Mouse (Mus musculus): ENCODE measurements around the gene Pak4. TPM values are rescaled to one million over a fixed set of nuclear protein-coding genes. Genes with fewer than 3 reads are reported as not detected.
A peak's percentile ranks its signal among the peaks of the same experiment; 100 is the strongest.

The Pak4 gene
- polyA plus RNA-seq (2014; fragmentation: Nextera tagmentation; extraction: Ambion mirVana): 31.1 and 33.9 TPM in 2 replicates

DNA sequence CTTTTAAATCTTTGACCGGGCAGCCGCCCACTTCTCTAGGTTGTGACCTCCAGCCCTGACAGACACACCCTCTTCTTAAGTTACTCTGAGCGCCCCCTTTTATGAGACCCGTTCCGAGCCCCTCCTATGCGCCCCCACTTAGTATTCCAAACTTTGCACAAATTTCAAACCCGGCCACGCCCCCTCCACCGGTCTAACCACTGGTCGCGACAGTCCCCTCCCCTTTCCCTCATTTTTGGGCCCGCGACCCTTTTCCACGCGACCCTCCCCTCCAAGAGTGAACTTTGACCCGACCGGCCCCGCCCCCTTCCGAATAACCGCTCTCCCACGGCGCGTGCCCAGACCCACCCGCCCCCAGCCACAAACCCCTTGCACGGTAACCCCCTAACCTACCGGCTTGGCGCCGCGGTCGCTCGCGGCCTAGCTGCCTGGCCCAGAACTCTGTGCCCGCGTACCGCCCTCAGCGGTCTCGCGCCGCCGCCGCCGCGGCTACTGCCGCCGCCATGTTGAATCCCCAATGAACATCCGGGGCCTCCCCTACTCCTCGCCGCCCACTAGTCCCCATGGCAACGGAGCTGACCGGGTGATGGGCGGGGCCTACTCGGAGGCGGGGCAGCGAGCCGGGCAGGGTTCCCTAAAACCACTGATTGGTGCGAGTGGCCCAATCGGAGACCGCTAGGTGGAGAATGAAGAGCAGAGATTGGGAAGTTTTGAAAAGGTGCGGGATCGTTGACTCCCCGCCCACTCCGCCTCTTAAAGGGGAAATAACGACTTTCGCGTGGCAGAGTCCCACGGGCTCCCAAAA is at the start of gene Pak4, which contains the start of gene Samd4b:
TSS of gene Pak4 (minus strand) at position 544 of the 805 bp plus-strand sequence.
TSS of gene Samd4b (minus strand) at position 503 of the 805 bp plus-strand sequence.
- Histone ChIP-seq H3K4me3 (ENCODE audit: low read depth, low read length) (peak within 1 kb of the TSS; percentile 78), H3K9me3 (ENCODE audit: control insufficient read depth, low read length) (no peaks in the 10 kb centered on the region), H3K27ac (ENCODE audit: low read depth, low read length) (peak within 1 kb of the TSS; percentile 68), H3K9ac (ENCODE audit: low read length) (peak within 1 kb of the TSS; percentile 74), H3K27me3 (ENCODE audit: control insufficient read depth, insufficient read depth, low read length) (no peaks in the 10 kb centered on the region), H3K4me2 (ENCODE audit: low read depth) (peak within 1 kb of the TSS; percentile 82), H3K4me1 (ENCODE audit: control insufficient read depth, insufficient read depth, low read length) (peaks cover 23% of the 10 kb centered on the region), H3K36me3 (ENCODE audit: control insufficient read depth, insufficient read depth, low read length) (no peaks in the 10 kb centered on the region; the same call in 1 of the 2 replicates)
- WGBS: under 1% methylated on average over 66 of the region's 66 CpGs
- DNase-seq (ENCODE audit: low spot score) (peak; percentile 99), ATAC-seq (ENCODE audit: insufficient read depth, low FRiP score, low TSS enrichment) (peak; percentile 92)

DNA sequence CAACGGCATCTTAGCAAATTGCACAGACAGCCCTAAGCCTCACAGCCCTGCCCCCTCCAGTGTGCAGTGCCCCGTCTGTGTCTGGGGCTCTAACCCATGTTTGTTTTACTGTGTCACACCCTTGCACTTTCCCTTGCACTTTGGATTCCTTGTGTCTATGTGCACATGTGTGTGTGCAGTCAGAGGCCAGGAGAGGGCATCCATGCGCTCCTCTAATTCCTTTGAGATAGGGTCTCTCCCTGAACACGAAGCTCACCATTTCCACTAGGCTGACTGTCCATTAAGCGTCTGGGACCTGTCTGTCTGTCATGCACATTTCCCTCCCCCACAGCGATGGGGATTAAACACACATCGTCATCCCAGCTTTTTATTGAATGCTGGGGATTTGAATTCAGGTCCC is 49.0 kb upstream of the Pak4 start:
- no peak overlapping the region for H3K9ac ChIP-seq (ENCODE audit: low read length)
- no peak for ATAC-seq (ENCODE audit: insufficient read depth, low FRiP score, low TSS enrichment)
- no peaks in the 10 kb centered on the region for H3K4me1 ChIP-seq (ENCODE audit: control insufficient read depth, insufficient read depth, low read length)
- DNase-seq (ENCODE audit: low spot score): no peak
- H3K27me3 ChIP-seq (ENCODE audit: control insufficient read depth, insufficient read depth, low read length): no peaks in the 10 kb centered on the region
- no peaks in the 10 kb centered on the region for H3K36me3 ChIP-seq (ENCODE audit: control insufficient read depth, insufficient read depth, low read length)
- no peak overlapping the region for H3K4me2 ChIP-seq (ENCODE audit: low read depth)
- H3K4me3 ChIP-seq (ENCODE audit: low read depth, low read length): no peak overlapping the region
- 56% methylated on average over 7 of the region's 7 CpGs for WGBS
- no peaks in the 10 kb centered on the region for H3K9me3 ChIP-seq (ENCODE audit: control insufficient read depth, low read length)
- H3K27ac ChIP-seq (ENCODE audit: low read depth, low read length): no peak overlapping the region

DNA sequence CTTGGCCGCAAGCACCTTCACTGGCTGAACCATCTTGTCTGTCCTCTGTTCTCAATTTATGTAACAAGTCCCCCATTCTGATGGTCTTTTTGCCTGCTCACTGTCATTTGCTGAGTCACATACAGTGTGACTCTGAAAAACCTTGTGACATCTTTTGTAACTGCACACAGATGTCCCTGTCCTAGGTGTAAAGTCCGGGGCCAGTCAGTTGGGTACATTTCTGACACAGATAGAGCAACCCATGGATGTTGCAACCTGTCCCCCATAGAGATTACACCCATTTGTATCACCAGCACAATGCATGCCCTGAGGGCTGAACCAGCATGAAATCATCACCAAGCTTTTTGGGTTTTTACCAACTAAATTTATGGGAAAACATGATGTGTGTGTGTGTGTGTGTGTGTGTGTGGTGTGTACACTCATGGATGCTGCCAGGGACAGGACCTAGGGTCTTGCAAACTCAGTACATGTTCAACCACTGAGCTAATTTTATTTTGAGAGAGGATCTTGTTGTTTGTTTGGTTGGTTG is 48.0 kb upstream of the Pak4 start:
- no peaks in the 10 kb centered on the region for H3K9me3 ChIP-seq (ENCODE audit: control insufficient read depth, low read length)
- no peaks in the 10 kb centered on the region for H3K4me1 ChIP-seq (ENCODE audit: control insufficient read depth, insufficient read depth, low read length)
- no peaks in the 10 kb centered on the region for H3K27me3 ChIP-seq (ENCODE audit: control insufficient read depth, insufficient read depth, low read length)
- ATAC-seq (ENCODE audit: insufficient read depth, low FRiP score, low TSS enrichment) (no peak), DNase-seq (ENCODE audit: low spot score) (no peak)
- H3K9ac ChIP-seq (ENCODE audit: low read length): no peak overlapping the region
- no peaks in the 10 kb centered on the region for H3K36me3 ChIP-seq (ENCODE audit: control insufficient read depth, insufficient read depth, low read length)
- 86% methylated on average over 2 of the region's 2 CpGs for WGBS
- H3K27ac ChIP-seq (ENCODE audit: low read depth, low read length): no peak overlapping the region
- no peak overlapping the region for H3K4me3 ChIP-seq (ENCODE audit: low read depth, low read length)
- no peak overlapping the region for H3K4me2 ChIP-seq (ENCODE audit: low read depth)

DNA sequence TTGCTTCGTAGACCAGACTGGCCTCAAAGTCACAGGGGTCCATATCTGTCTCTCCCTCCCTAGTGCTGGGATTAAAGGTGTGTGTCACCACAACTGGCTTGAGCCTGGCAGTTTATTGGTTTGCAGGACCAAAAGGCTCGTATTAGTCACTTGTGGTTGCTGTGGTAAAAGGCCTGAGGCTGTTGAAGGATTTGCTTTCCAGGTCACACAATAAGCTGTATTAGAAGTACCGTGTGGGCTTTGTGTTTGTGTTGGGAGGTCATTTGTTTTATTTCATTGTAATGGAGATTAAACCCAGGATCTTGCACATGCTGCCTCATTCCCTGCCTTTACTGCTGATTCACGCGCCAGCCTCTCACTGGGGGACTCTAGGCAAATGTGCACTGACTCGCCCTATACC is 47.4 kb upstream of the Pak4 start:
- no peaks in the 10 kb centered on the region for H3K27me3 ChIP-seq (ENCODE audit: control insufficient read depth, insufficient read depth, low read length)
- 60% methylated on average over 6 of the region's 6 CpGs for WGBS
- H3K27ac ChIP-seq (ENCODE audit: low read depth, low read length): no peak overlapping the region
- no peaks in the 10 kb centered on the region for H3K4me1 ChIP-seq (ENCODE audit: control insufficient read depth, insufficient read depth, low read length)
- no peaks in the 10 kb centered on the region for H3K9me3 ChIP-seq (ENCODE audit: control insufficient read depth, low read length)
- no peak overlapping the region for H3K4me3 ChIP-seq (ENCODE audit: low read depth, low read length)
- H3K9ac ChIP-seq (ENCODE audit: low read length): no peak overlapping the region
- no peak overlapping the region for H3K4me2 ChIP-seq (ENCODE audit: low read depth)
- DNase-seq (ENCODE audit: low spot score): no peak
- no peaks in the 10 kb centered on the region for H3K36me3 ChIP-seq (ENCODE audit: control insufficient read depth, insufficient read depth, low read length)
- no peak for ATAC-seq (ENCODE audit: insufficient read depth, low FRiP score, low TSS enrichment)

DNA sequence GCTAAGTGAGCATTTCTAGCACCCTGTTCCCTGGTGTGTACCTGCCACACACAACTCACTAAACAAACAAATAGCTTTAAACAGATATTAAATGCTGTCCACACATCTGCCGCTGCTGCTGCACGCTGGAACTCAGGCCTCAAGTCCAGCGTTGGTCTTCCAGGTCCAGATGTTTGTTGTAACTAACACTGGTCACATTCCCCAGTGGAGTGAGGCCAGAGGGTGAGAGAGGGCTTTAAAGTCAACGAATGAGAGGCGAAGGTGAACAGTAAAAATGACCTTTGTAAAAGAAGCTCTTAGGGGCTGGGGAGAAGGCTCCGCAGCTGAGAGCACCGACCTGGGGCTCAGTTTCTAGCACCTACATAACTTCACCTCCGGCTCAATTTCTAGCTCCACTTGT is 43.6 kb upstream of the Pak4 start:
- H3K4me2 ChIP-seq (ENCODE audit: low read depth): no peak overlapping the region
- no peaks in the 10 kb centered on the region for H3K4me1 ChIP-seq (ENCODE audit: control insufficient read depth, insufficient read depth, low read length)
- no peak overlapping the region for H3K9ac ChIP-seq (ENCODE audit: low read length)
- no peak overlapping the region for H3K27ac ChIP-seq (ENCODE audit: low read depth, low read length)
- DNase-seq (ENCODE audit: low spot score): no peak
- no peak for ATAC-seq (ENCODE audit: insufficient read depth, low FRiP score, low TSS enrichment)
- WGBS: 75% methylated on average over 8 of the region's 8 CpGs
- H3K9me3 ChIP-seq (ENCODE audit: control insufficient read depth, low read length): no peaks in the 10 kb centered on the region
- H3K4me3 ChIP-seq (ENCODE audit: low read depth, low read length): no peak overlapping the region
- H3K36me3 ChIP-seq (ENCODE audit: control insufficient read depth, insufficient read depth, low read length): no peaks in the 10 kb centered on the region
- H3K27me3 ChIP-seq (ENCODE audit: control insufficient read depth, insufficient read depth, low read length): no peaks in the 10 kb centered on the region

DNA sequence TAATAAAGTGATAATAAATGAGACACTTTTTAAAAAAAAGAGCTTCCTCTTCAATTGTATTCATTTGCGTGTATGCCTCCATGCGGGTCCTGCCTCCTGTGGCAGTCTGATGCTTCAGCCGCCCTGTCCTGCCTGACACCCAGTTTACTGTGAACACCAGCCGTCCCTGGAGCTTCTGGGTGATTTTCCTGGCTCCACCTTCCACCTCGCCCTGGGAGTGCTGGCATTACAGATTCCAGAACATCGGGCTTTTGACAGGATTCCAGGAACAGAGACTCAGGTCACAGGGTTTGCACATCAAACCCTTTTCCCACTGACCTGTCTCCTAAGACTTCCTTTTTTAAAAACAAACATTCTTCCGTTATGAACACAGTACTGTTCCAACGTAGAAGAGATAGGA is 39.5 kb upstream of the Pak4 start:
- ATAC-seq (ENCODE audit: insufficient read depth, low FRiP score, low TSS enrichment) (no peak), DNase-seq (ENCODE audit: low spot score) (no peak)
- Histone ChIP-seq H3K27ac (ENCODE audit: low read depth, low read length) (no peak overlapping the region), H3K4me2 (ENCODE audit: low read depth) (no peak overlapping the region), H3K4me3 (ENCODE audit: low read depth, low read length) (no peak overlapping the region), H3K4me1 (ENCODE audit: control insufficient read depth, insufficient read depth, low read length) (no peaks in the 10 kb centered on the region), H3K9me3 (ENCODE audit: control insufficient read depth, low read length) (no peaks in the 10 kb centered on the region), H3K36me3 (ENCODE audit: control insufficient read depth, insufficient read depth, low read length) (no peaks in the 10 kb centered on the region), H3K27me3 (ENCODE audit: control insufficient read depth, insufficient read depth, low read length) (no peaks in the 10 kb centered on the region), H3K9ac (ENCODE audit: low read length) (no peak overlapping the region)
- WGBS: 26% methylated on average over 8 of the region's 8 CpGs

DNA sequence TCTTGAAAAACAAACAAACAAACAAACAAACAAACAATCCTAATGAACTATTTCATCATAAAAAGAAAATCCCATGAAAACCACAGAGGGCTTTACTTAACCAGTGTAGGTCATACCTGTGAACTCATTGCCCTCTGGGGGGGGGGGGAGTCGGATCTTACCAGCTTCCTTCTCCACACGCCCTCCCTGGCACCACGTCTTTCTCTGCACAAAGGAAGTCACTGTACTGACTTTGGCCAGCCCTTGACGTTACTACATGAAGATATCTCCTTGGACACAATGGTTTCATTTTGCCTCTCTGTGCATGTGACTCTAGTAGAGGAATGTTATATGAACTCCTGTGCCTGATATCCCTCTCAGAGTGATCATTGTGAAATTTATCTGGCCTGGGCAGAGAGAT is 36.1 kb upstream of the Pak4 start:
- H3K4me2 ChIP-seq (ENCODE audit: low read depth): no peak overlapping the region
- no peak overlapping the region for H3K9ac ChIP-seq (ENCODE audit: low read length)
- H3K27ac ChIP-seq (ENCODE audit: low read depth, low read length): no peak overlapping the region
- H3K4me3 ChIP-seq (ENCODE audit: low read depth, low read length): no peak overlapping the region
- H3K4me1 ChIP-seq (ENCODE audit: control insufficient read depth, insufficient read depth, low read length): 0 out of 2 replicates have a peak, but pooled peaks cover 5% of the 10 kb centered on the region
- ATAC-seq (ENCODE audit: insufficient read depth, low FRiP score, low TSS enrichment) (no peak), DNase-seq (ENCODE audit: low spot score) (no peak)
- no peaks in the 10 kb centered on the region for H3K9me3 ChIP-seq (ENCODE audit: control insufficient read depth, low read length)
- 75% methylated on average over 4 of the region's 4 CpGs for WGBS
- no peaks in the 10 kb centered on the region for H3K36me3 ChIP-seq (ENCODE audit: control insufficient read depth, insufficient read depth, low read length)
- peaks cover 25% of the 10 kb centered on the region for H3K27me3 ChIP-seq (ENCODE audit: control insufficient read depth, insufficient read depth, low read length)

DNA sequence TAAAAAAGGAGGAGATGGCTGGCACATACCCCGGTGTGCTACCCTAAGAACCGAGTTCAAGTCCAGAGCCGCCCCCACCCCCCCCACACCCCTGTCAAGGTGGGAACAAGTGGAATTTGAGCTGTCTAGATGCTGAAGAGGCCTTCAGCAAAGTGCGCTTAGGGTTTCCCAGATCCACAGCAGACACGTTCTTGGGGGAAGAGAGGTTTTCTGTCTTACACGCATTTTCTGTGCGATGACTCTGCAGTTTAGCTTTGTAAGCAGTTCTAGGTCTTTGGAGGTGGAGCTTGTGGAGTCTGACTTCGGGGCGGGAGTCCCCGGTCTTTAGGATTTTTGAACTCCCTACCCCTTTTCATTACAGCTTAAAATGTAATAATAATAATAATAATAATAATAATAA is 33.1 kb upstream of the Pak4 start, which contains the start of gene Acp7:
TSS of gene Acp7 (minus strand) at position 260 of the 400 bp plus-strand sequence.
- H3K4me1 ChIP-seq (ENCODE audit: control insufficient read depth, insufficient read depth, low read length): 0 out of 2 replicates have a peak, but pooled peaks cover 5% of the 10 kb centered on the region
- peak within 1 kb of the TSS; percentile 25; the same call in 1 of the 2 replicates for H3K4me2 ChIP-seq (ENCODE audit: low read depth)
- peaks cover 28% of the 10 kb centered on the region for H3K27me3 ChIP-seq (ENCODE audit: control insufficient read depth, insufficient read depth, low read length)

DNA sequence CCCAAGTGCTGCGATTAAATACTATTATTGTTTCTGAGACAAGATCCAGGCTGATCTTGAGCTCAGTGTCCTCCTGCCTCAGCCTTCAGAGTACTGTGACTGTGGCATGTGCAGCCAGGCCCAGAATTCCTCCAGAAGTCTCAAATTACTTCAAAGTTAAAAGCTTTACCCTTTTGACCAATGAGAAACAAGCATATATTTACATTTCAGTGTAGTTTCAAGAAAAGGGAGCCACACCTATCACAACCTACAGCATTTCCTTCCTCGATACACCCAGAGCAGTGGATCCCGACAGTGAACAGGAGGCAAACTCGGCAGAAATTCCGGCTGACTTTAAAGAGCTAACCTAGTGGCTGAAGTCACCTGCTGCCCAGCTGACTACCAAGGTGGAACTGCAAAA is 26.8 kb upstream of the Pak4 start:
- no peak overlapping the region for H3K27ac ChIP-seq (ENCODE audit: low read depth, low read length)
- H3K9ac ChIP-seq (ENCODE audit: low read length): no peak overlapping the region
- DNase-seq (ENCODE audit: low spot score) (no peak), ATAC-seq (ENCODE audit: insufficient read depth, low FRiP score, low TSS enrichment) (no peak)
- peaks cover 10% of the 10 kb centered on the region for H3K27me3 ChIP-seq (ENCODE audit: control insufficient read depth, insufficient read depth, low read length)
- no peak overlapping the region for H3K4me3 ChIP-seq (ENCODE audit: low read depth, low read length)
- no peaks in the 10 kb centered on the region for H3K9me3 ChIP-seq (ENCODE audit: control insufficient read depth, low read length)
- H3K36me3 ChIP-seq (ENCODE audit: control insufficient read depth, insufficient read depth, low read length): no peaks in the 10 kb centered on the region
- no peaks in the 10 kb centered on the region for H3K4me1 ChIP-seq (ENCODE audit: control insufficient read depth, insufficient read depth, low read length)
- no peak overlapping the region for H3K4me2 ChIP-seq (ENCODE audit: low read depth)
- 88% methylated on average over 5 of the region's 5 CpGs for WGBS

More for the DNA sequence above, 33.1 kb upstream of the Pak4 start, which contains the start of gene Acp7:
- Histone ChIP-seq H3K36me3 (ENCODE audit: control insufficient read depth, insufficient read depth, low read length) (no peaks in the 10 kb centered on the region), H3K4me3 (ENCODE audit: low read depth, low read length) (no peak within 1 kb of the TSS), H3K9ac (ENCODE audit: low read length) (no peak within 1 kb of the TSS), H3K27ac (ENCODE audit: low read depth, low read length) (no peak within 1 kb of the TSS), H3K9me3 (ENCODE audit: control insufficient read depth, low read length) (no peaks in the 10 kb centered on the region)
- ATAC-seq (ENCODE audit: insufficient read depth, low FRiP score, low TSS enrichment) (no peak), DNase-seq (ENCODE audit: low spot score) (no peak)
- WGBS: 26% methylated on average over 10 of the region's 10 CpGs
